Mouse (Mus musculus) embryonic facial prominence, embryonic 11.5 days (tissue): ENCODE results near the gene Ankrd36. TPM values are rescaled to one million over a fixed set of nuclear protein-coding genes. Genes with fewer than 3 reads are reported as not detected.
"Not testable (repeated sequence)": the region's sequence is repeated elsewhere in the genome, so short reads cannot be mapped to it uniquely, and the experiment has no call there.

Experiments
- ATAC-seq: fragments of 200-750 bp; cut with Nextera tagmentation; replicated peaks from 2 replicates; pipeline ENCODE4 v1.8.0; 2017; ENCODE audit warnings: low read depth; ENCODE audit not compliant: insufficient number of reproducible peaks, low FRiP score, low TSS enrichment
- DNase-seq: peaks from one replicate; pipeline ENCODE4 v3.0.0-alpha.2; 2015; ENCODE audit warnings: low spot score
- H3K27ac ChIP-seq: fragments of 300-500 bp; sonication (generic); replicated peaks from 2 replicates; pipeline ENCODE4 v1.5.1; 2014; ENCODE audit warnings: mild to moderate bottlenecking, low read depth, low read length, control low read depth
- H3K27me3 ChIP-seq: fragments of 300-500 bp; sonication (generic); 2 replicates; pipeline ENCODE4 v1.6.1; 2014; ENCODE audit warnings: mild to moderate bottlenecking, low read length, moderate library complexity, mixed read lengths; ENCODE audit not compliant: control insufficient read depth, insufficient read depth
- H3K36me3 ChIP-seq: fragments of 300-500 bp; sonication (generic); replicated peaks from 2 replicates; pipeline ENCODE4 v1.6.1; 2014; ENCODE audit warnings: low read depth, mild to moderate bottlenecking, low read length, moderate library complexity, mixed read lengths; ENCODE audit not compliant: control insufficient read depth, insufficient read depth
- H3K4me1 ChIP-seq: fragments of 300-500 bp; sonication (generic); 2 replicates; pipeline ENCODE4 v1.6.1; 2014; ENCODE audit warnings: low read length, mixed read lengths; ENCODE audit not compliant: control insufficient read depth, insufficient read depth
- H3K4me2 ChIP-seq: fragments of 300-500 bp; sonication (generic); 2 replicates; pipeline ENCODE4 v1.6.1; 2014; ENCODE audit warnings: low read depth, mild to moderate bottlenecking, control low read depth, low read length, moderate library complexity
- H3K4me3 ChIP-seq: fragments of 300-500 bp; sonication (generic); 2 replicates; pipeline ENCODE4 v1.5.1; 2014; ENCODE audit warnings: low read depth, low read length, control low read depth
- H3K9ac ChIP-seq: fragments of 300-500 bp; sonication (generic); replicated peaks from 2 replicates; pipeline ENCODE4 v1.6.1; 2014; ENCODE audit warnings: mild to moderate bottlenecking, control low read depth, low read length
- H3K9me3 ChIP-seq: fragments of 300-500 bp; sonication (generic); replicated peaks from 2 replicates; pipeline ENCODE4 v1.6.1; 2016; ENCODE audit warnings: mild to moderate bottlenecking, low read length, inconsistent platforms, mixed read lengths; ENCODE audit not compliant: control insufficient read depth
- WGBS: fragments of 180-500 bp; shearing (Covaris S2); extraction: QIAGEN DNeasy Blood & Tissue Kit; methylation state at CpG from one replicate; pipeline ENCODE4 v1.1.7; 2014; 5-methylcytosine and 5-hydroxymethylcytosine counted together
- polyA plus RNA-seq: library from polyadenylated mRNA; unstranded; fragments of >200 nt; fragmentation: Nextera tagmentation; extraction: Ambion mirVana; gene quantifications from 2 replicates; pipeline ENCODE4 v1.2.1, GENCODE M21; 2014

Gene Ankrd36
- polyA plus RNA-seq, 1 experiment from 2014 or later, result not detected

GRCm38 (mm10) chr11:5573821-5574220 lies 4.3 kb downstream of the Ankrd36 start:
- DNase-seq, result no peak
- WGBS, result 78% methylated on average over 2 of the region's 2 CpGs
- no peaks in the 10 kb centered on the region for H3K36me3 ChIP-seq

DNA sequence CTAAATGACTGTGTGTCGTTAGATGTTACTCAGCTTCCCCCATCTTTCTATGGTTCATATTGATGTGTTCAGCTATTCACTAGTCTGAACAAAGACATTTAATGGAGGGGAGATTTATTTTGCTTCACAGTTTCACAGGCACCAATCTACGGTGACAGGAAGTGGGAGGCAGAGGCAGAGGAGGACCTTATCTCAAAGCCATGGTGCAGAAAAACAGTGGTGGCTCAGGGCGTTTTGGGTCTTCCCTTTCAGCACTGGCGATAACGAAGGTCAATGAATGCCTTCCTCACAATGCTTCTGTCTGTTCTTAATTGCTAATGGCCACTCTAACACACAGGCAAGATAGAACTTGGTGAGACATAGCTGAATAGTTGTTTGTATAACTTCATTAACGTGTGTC lies 5.6 kb downstream of the Ankrd36 start:
- H3K9me3 ChIP-seq, result no peaks in the 10 kb centered on the region
- H3K27me3 ChIP-seq, result no peaks in the 10 kb centered on the region
- no peak overlapping the region for H3K9ac ChIP-seq
- DNase-seq (no peak), ATAC-seq (no peak)
- no peak overlapping the region for H3K4me2 ChIP-seq
- H3K27ac ChIP-seq, result no peak overlapping the region
- H3K4me1 ChIP-seq, result no peaks in the 10 kb centered on the region
- H3K4me3 ChIP-seq, result no peak overlapping the region
- WGBS, result 68% methylated on average over 6 of the region's 6 CpGs
- no peaks in the 10 kb centered on the region for H3K36me3 ChIP-seq

More at GRCm38 (mm10) chr11:5573821-5574220, 4.3 kb downstream of the Ankrd36 start:
- H3K4me1 ChIP-seq, result no peaks in the 10 kb centered on the region
- no peaks in the 10 kb centered on the region for H3K27me3 ChIP-seq
- H3K27ac ChIP-seq, result no peak overlapping the region
- no peak overlapping the region for H3K4me3 ChIP-seq
- H3K4me2 ChIP-seq, result no peak overlapping the region
- no peaks in the 10 kb centered on the region for H3K9me3 ChIP-seq
- ATAC-seq, result no peak
- H3K9ac ChIP-seq, result no peak overlapping the region

DNA sequence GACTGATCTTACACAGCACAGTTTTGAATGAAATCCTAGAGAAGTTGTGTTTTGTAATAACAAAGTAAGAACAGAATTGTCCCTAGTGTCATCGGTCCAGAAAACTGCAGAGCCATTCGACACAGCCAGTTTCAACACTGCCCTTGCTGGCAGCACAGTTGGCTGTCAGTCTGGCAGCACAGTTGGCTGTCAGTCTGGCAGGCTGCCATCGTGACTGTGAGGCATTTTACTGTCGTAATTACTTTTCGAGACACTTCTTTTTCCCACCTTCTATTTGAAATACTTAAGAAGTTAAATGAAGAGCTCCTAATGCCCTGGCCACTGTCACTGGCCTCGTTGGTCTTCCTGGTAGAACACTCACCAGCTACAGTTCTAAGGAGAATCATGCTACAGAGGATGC lies 22.9 kb downstream of the Ankrd36 start:
- Histone ChIP-seq H3K9me3 (no peaks in the 10 kb centered on the region), H3K27ac (no peak overlapping the region), H3K9ac (no peak overlapping the region), H3K36me3 (no peaks in the 10 kb centered on the region; the same call in 1 of the 2 replicates), H3K4me1 (no peaks in the 10 kb centered on the region), H3K4me2 (no peak overlapping the region), H3K27me3 (no peaks in the 10 kb centered on the region), H3K4me3 (no peak overlapping the region)
- DNase-seq (no peak), ATAC-seq (no peak)
- WGBS, result 82% methylated on average over 6 of the region's 6 CpGs

DNA sequence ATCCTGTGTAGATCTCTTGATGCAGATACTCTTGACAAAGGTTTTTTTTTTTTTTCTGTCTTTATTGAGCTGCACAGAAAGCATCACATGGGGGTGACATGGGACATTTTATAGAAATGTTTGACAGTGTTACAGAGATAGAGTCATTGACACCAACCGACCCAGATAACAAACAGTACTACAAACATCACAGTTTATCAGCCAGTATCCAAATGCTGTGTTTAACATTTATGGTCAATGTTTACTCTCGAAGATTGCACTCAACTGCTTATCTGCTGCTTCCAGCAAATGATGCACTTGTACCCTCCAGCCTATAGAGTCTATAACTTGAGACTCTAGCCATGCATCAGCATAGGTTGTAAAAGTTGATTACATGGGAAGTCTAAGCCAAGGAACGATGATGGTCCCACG lies 25.9 kb downstream of the Ankrd36 start:
- ATAC-seq, result no peak
- WGBS, result 90% methylated on average over 4 of the region's 4 CpGs
- Histone ChIP-seq H3K27me3 (no peaks in the 10 kb centered on the region), H3K27ac (no peak overlapping the region), H3K4me1 (no peaks in the 10 kb centered on the region), H3K4me2 (no peak overlapping the region), H3K9ac (no peak overlapping the region), H3K4me3 (no peak overlapping the region), H3K36me3 (no peaks in the 10 kb centered on the region; the same call in 1 of the 2 replicates), H3K9me3 (no peaks in the 10 kb centered on the region)
- DNase-seq, result no peak

DNA sequence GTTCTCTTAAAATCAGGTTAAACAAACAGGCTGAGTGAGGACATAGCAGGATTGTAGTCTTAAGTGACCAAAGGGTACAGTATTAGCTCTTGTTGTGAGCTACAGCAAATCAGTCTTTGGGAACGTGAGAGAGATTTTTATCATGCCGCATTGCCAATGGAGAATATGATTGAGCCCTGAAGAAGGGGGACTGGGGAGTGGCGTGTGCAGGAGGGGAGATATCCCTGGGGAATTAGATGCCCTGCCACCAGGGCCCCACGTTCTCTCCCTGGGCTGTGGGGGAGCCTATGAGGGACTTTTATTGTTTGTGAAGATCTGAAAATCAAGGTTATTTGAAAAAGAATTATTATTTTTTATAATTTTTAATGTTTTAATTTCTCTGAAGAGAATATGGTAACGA lies 26.3 kb downstream of the Ankrd36 start:
- no peaks in the 10 kb centered on the region for H3K27me3 ChIP-seq
- no peaks in the 10 kb centered on the region for H3K4me1 ChIP-seq
- no peak overlapping the region for H3K27ac ChIP-seq
- H3K4me3 ChIP-seq, result no peak overlapping the region
- no peak for DNase-seq
- H3K36me3 ChIP-seq, result no peaks in the 10 kb centered on the region; the same call in 1 of the 2 replicates
- ATAC-seq, result no peak
- 87% methylated on average over 5 of the region's 5 CpGs for WGBS
- H3K4me2 ChIP-seq, result no peak overlapping the region
- H3K9ac ChIP-seq, result no peak overlapping the region
- no peaks in the 10 kb centered on the region for H3K9me3 ChIP-seq

DNA sequence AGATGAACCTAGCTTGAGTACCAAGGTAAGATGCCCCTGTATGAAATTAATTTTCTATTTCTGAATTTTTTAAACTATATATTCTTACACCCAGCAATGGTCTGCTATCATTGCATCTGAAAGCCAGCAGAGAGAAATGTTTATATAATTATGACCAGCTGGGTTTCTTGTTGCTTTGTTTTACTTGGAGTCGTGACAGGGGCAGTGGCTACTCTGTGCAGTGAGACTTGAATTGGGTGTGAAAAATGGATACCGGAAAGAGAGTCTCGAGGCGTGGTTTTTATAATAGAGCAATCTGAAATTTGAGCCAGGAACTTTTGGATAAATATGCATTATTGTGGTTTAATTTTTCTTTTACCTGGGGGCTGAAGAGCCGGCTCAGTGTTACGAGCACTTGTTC lies 27.3 kb downstream of the Ankrd36 start:
- Histone ChIP-seq H3K27ac (no peak overlapping the region), H3K4me3 (no peak overlapping the region), H3K27me3 (no peaks in the 10 kb centered on the region), H3K4me1 (no peaks in the 10 kb centered on the region), H3K9ac (no peak overlapping the region), H3K9me3 (no peaks in the 10 kb centered on the region), H3K36me3 (no peaks in the 10 kb centered on the region; the same call in 1 of the 2 replicates), H3K4me2 (no peak overlapping the region)
- DNase-seq (no peak), ATAC-seq (no peak)
- WGBS, result 59% methylated on average over 6 of the region's 6 CpGs

DNA sequence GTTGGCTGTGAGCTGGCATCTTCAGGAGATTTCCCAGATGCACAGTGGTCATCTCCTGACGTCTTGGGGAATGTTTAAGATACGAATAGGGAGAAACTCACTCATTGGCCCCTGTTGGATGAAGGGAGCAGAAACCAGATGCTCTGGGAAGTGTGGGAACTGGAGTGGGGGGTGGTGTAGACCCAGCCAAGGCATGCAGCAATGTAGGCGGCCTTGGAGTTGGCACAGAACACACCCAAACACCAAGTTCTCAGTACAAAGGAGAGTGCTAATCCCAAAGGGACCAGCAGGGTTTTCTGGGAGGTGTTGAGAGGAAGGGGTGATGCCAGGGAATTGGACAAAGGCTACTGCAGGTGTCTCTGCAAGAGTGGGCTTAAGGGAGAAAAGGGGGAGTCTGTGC lies 35.9 kb downstream of the Ankrd36 start:
- no peak overlapping the region for H3K4me3 ChIP-seq
- 83% methylated on average over 3 of the region's 3 CpGs for WGBS
- H3K9ac ChIP-seq, result no peak overlapping the region
- no peak for DNase-seq
- no peaks in the 10 kb centered on the region for H3K27me3 ChIP-seq
- no peak overlapping the region for H3K27ac ChIP-seq
- no peaks in the 10 kb centered on the region for H3K36me3 ChIP-seq
- H3K4me1 ChIP-seq, result no peaks in the 10 kb centered on the region
- H3K9me3 ChIP-seq, result no peaks in the 10 kb centered on the region
- no peak overlapping the region for H3K4me2 ChIP-seq
- no peak for ATAC-seq

GRCm38 (mm10) chr11:5611918-5612317 lies 42.4 kb downstream of the Ankrd36 start:
- not testable (repeated sequence) for DNase-seq, H3K4me2 ChIP-seq, H3K27me3 ChIP-seq, H3K36me3 ChIP-seq, H3K9me3 ChIP-seq, H3K4me1 ChIP-seq, H3K9ac ChIP-seq, H3K4me3 ChIP-seq, H3K27ac ChIP-seq, ATAC-seq
- 88% methylated on average over 1 of the region's 1 CpGs for WGBS
